Mouse (Mus musculus) hindbrain, embryonic 12.5 days (tissue): ENCODE data around the gene Cacna1e. TPM values are rescaled to one million over a fixed set of nuclear protein-coding genes. Genes with fewer than 3 reads are reported as not detected.

Experiments
- ATAC-seq: fragments of 200-750 bp; cut with Nextera tagmentation; 2 replicates; pipeline ENCODE4 v1.8.0; 2017; ENCODE audit warnings: moderate TSS enrichment; ENCODE audit not compliant: low FRiP score
- H3K27ac ChIP-seq: fragments of 300-500 bp; sonication (generic); 2 replicates; pipeline ENCODE4 v1.5.1; 2016; ENCODE audit warnings: mild to moderate bottlenecking
- H3K27me3 ChIP-seq: fragments of 300-500 bp; sonication (generic); 2 replicates; pipeline ENCODE4 v1.6.1; 2016; ENCODE audit warnings: mild to moderate bottlenecking
- H3K36me3 ChIP-seq: fragments of 300-500 bp; sonication (generic); 2 replicates; pipeline ENCODE4 v1.6.1; 2016; ENCODE audit warnings: mild to moderate bottlenecking
- H3K4me1 ChIP-seq: fragments of 300-500 bp; sonication (generic); 2 replicates; pipeline ENCODE4 v1.6.1; 2016
- H3K4me2 ChIP-seq: fragments of 300-500 bp; sonication (generic); replicated peaks from 2 replicates; pipeline ENCODE4 v1.6.1; 2016; ENCODE audit warnings: mild to moderate bottlenecking
- H3K4me3 ChIP-seq: fragments of 300-500 bp; sonication (generic); 2 replicates; pipeline ENCODE4 v1.5.1; 2016; ENCODE audit warnings: mild to moderate bottlenecking
- H3K9ac ChIP-seq: fragments of 300-500 bp; sonication (generic); 2 replicates; pipeline ENCODE4 v1.6.1; 2016; ENCODE audit warnings: mild to moderate bottlenecking, moderate library complexity
- H3K9me3 ChIP-seq: fragments of 300-500 bp; sonication (generic); replicated peaks from 2 replicates; pipeline ENCODE4 v1.6.1; 2016; ENCODE audit warnings: mild to moderate bottlenecking
- WGBS: fragments of 180-500 bp; shearing (Covaris S2); methylation state at CpG from one replicate; pipeline ENCODE4 v1.1.7; 2016; 5-methylcytosine and 5-hydroxymethylcytosine counted together
- polyA plus RNA-seq: library from polyadenylated mRNA; unstranded; fragments of >200 nt; fragmentation: Nextera tagmentation; extraction: Ambion mirVana; gene quantifications from 2 replicates; pipeline ENCODE4 v1.2.1, GENCODE M21; 2016

Cacna1e gene
- polyA plus RNA-seq, 1 experiment from 2014 or later: 4.6 TPM

DNA sequence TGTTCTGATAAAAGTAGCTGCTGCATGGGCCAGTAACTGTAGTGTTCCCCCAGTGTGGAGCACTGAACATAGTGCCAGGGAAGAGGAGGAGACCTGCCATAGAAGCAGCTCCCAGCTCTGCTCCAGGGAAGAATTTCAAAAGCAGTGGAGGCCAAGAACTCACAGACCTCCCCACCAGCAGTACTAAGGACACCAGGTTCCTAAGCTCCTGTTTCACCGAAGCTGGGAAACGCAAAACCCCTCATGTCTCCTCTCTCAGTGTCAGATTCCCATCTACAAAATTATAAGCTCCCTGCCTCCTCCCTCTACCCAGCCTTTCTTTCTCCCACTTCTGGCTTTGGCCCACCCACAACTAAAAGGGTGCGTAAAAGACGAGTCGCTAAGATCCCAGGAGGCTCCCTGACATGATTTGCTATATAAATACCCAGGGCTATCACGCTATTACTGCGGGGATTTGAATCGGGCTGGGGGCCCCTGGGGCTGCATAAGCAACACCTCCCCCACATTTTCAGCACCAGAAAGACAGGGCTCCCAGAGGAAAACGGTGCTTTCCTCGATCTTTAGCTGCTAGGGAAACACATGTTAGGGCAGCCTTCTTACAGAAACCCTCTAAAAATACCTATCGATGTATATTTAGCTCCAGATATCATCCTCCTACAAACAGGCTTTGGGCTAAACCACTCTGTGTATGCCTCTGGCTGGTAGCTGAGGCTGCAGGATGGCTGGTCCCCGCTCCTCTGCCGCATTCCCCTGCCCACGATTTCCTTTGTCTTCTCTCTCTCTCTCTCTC, 195.2 kb downstream of the Cacna1e start:
- no peak for ATAC-seq
- WGBS: 39% methylated on average over 14 of the region's 14 CpGs
- Histone ChIP-seq H3K27me3 (no peaks in the 10 kb centered on the region), H3K4me1 (peaks cover 3% of the 10 kb centered on the region; the same call in 1 of the 2 replicates), H3K4me3 (no peak overlapping the region), H3K9ac (no peak overlapping the region), H3K36me3 (no peaks in the 10 kb centered on the region), H3K9me3 (no peaks in the 10 kb centered on the region), H3K27ac (no peak overlapping the region), H3K4me2 (no peak overlapping the region)

DNA sequence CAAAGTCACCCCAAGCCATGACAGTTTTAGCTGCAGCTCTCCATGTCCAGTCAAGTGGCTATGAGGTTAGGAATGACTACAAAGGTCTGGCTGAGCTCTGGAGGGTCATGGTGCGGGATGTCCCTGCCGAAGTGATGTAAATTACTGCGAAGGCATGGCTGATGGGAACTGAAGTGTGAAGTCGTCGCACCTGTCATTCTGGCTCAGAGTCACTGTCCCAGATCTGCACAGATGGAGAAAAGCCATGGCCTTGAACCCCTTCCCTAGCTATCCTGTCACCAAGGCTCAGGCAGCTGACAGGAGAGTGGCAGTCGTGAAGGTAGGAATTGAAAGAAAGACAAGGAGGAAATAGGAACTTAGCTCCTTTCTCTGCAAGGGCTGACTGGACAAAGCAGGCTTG, 197.4 kb downstream of the Cacna1e start:
- 68% methylated on average over 6 of the region's 6 CpGs for WGBS
- Histone ChIP-seq H3K9me3 (no peaks in the 10 kb centered on the region), H3K4me3 (no peak overlapping the region), H3K36me3 (no peaks in the 10 kb centered on the region), H3K4me1 (peaks cover 3% of the 10 kb centered on the region; the same call in 1 of the 2 replicates), H3K4me2 (no peak overlapping the region), H3K27ac (no peak overlapping the region), H3K9ac (no peak overlapping the region), H3K27me3 (no peaks in the 10 kb centered on the region)
- no peak for ATAC-seq

DNA sequence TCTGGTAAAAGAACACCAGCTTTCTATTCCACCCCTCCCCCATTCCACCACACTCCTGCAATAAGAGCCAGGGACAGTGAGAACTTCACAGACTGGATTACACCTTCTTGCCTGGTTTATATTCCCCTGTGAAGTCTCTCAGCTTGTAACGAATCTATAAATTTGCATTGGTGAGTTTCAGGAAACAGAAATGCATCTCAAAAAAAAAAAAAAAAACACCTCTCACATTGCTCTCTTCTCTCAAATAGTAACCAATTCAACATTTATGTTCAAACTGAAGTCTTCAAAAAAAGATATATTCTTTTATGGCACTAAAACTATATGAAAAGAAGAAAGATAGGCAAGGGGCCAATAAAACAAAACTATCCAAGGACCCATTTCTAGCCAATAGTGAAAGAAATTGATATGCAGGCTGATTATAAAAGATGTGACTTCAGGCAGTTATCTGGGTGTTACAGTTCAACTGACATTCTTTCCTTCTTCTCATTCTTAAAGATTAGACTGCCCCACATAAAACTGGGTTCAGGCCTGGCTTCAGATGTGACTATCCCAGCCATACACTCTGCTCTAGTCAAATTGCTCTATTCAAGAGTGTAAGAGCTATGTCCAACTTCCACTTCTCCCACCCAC, 200.7 kb downstream of the Cacna1e start:
- ATAC-seq: no peak
- H3K4me2 ChIP-seq: no peak overlapping the region
- H3K9ac ChIP-seq: no peak overlapping the region
- 100% methylated on average over 1 of the region's 1 CpGs for WGBS
- H3K9me3 ChIP-seq: no peaks in the 10 kb centered on the region
- no peak overlapping the region for H3K4me3 ChIP-seq
- no peak overlapping the region for H3K27ac ChIP-seq
- no peaks in the 10 kb centered on the region for H3K27me3 ChIP-seq
- H3K4me1 ChIP-seq: no peaks in the 10 kb centered on the region
- H3K36me3 ChIP-seq: no peaks in the 10 kb centered on the region

DNA sequence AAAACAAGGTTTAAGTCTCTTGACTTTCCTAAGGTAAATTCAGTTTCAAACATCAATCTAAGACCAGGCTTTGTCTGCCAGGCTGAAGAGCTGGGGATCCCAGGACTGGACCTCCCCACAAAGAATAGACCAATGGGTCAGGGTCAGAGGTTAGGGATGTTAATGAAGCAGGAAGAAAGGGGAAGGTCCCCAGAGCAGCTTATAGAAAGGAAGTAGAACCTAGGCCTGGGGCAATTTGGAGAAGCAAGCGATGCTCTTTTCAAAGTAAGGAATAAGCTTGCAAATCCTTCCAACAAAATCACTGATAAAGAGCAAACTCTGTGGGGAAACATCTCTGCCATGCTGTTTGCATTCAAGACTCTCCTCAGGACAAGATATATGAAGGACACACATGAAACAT, 205.3 kb downstream of the Cacna1e start:
- no peak overlapping the region for H3K9ac ChIP-seq
- no peaks in the 10 kb centered on the region for H3K27me3 ChIP-seq
- no peaks in the 10 kb centered on the region for H3K36me3 ChIP-seq
- no peak for ATAC-seq
- H3K4me3 ChIP-seq: no peak overlapping the region
- H3K27ac ChIP-seq: no peak overlapping the region
- WGBS: 22% methylated on average over 1 of the region's 1 CpGs
- no peak overlapping the region for H3K4me2 ChIP-seq
- no peaks in the 10 kb centered on the region for H3K9me3 ChIP-seq
- no peaks in the 10 kb centered on the region for H3K4me1 ChIP-seq

DNA sequence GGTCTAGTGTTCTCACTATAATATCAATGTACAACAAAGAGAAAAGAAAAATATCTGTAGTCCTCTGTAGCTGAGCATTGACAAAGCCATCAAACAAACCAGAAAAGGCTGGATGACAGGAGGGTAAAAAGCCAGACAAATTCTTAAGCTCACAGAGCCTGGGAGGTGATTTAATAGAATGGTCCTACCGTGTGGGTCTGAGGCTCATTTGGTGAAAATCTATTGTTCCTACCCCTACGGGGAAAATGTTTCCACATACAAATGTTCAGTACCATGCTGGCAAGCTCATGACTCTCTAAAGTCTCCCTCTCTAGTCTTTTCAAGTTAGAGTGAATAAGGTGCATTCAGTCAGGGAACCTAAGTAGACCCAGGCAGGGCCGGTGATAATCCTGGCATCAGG, 206.2 kb downstream of the Cacna1e start:
- ATAC-seq: no peak
- no peaks in the 10 kb centered on the region for H3K36me3 ChIP-seq
- no peaks in the 10 kb centered on the region for H3K4me1 ChIP-seq
- H3K4me2 ChIP-seq: no peak overlapping the region
- H3K9ac ChIP-seq: no peak overlapping the region
- WGBS: 41% methylated on average over 3 of the region's 3 CpGs
- H3K4me3 ChIP-seq: no peak overlapping the region
- H3K27me3 ChIP-seq: no peaks in the 10 kb centered on the region
- H3K9me3 ChIP-seq: no peaks in the 10 kb centered on the region
- H3K27ac ChIP-seq: no peak overlapping the region

GRCm38 (mm10) chr1:154677677-154678076, 206.6 kb downstream of the Cacna1e start:
- Histone ChIP-seq H3K27me3 (no peaks in the 10 kb centered on the region), H3K9me3 (no peaks in the 10 kb centered on the region), H3K36me3 (no peaks in the 10 kb centered on the region), H3K9ac (no peak overlapping the region), H3K4me3 (no peak overlapping the region), H3K27ac (no peak overlapping the region), H3K4me1 (no peaks in the 10 kb centered on the region), H3K4me2 (no peak overlapping the region)
- ATAC-seq: no peak
- 55% methylated on average over 2 of the region's 2 CpGs for WGBS

GRCm38 (mm10) chr1:154663721-154664120, 220.6 kb downstream of the Cacna1e start:
- Histone ChIP-seq H3K9me3 (no peaks in the 10 kb centered on the region), H3K27ac (no peak overlapping the region), H3K36me3 (no peaks in the 10 kb centered on the region), H3K27me3 (no peaks in the 10 kb centered on the region), H3K4me2 (no peak overlapping the region), H3K4me1 (peaks cover 11% of the 10 kb centered on the region), H3K4me3 (no peak overlapping the region), H3K9ac (no peak overlapping the region)
- ATAC-seq: no peak

- no peak overlapping the region for H3K27ac ChIP-seq
- H3K9me3 ChIP-seq: no peaks in the 10 kb centered on the region
- WGBS: 80% methylated on average over 5 of the region's 5 CpGs
- ATAC-seq: no peak
- H3K27me3 ChIP-seq: no peaks in the 10 kb centered on the region
- no peak overlapping the region for H3K9ac ChIP-seq
- H3K36me3 ChIP-seq: no peaks in the 10 kb centered on the region
- H3K4me1 ChIP-seq: peaks cover 11% of the 10 kb centered on the region
- H3K4me2 ChIP-seq: no peak overlapping the region
- H3K4me3 ChIP-seq: no peak overlapping the region
These were observed 222.3 kb downstream of the Cacna1e start for GRCm38 (mm10) chr1:154661977-154662376.

DNA sequence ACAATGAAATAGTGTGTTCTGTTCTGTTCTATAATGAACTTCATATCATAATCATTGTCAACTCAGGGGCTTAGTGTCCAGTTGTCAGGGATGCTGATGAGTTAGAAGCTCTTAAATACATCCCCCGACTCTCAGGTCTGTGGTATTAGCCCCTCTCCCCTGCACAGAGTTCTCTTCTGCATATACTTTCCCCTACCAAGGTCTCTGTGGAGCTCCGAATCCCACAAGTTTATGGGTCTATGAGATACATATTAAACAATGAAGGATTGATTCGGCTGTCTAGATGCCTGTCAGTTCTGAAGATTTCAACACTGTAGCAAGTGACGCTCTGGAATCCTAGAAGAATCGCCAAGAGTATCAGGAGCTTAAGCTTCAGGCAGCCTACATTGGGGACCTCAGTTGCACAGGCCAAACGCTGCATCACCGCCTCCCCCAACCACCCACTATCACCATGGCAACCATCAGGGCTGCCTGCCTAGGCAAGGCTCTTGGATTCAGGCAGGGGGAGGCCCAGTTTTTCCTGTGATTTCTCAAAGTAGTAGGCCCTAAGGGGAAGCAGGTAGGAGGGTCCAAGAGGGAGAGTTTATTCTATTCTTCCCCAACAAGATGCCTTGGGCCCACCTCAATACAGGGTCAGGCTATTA, 223.0 kb downstream of the Cacna1e start:
- H3K9ac ChIP-seq: no peak overlapping the region
- no peaks in the 10 kb centered on the region for H3K27me3 ChIP-seq
- WGBS: 50% methylated on average over 7 of the region's 7 CpGs
- no peak overlapping the region for H3K27ac ChIP-seq
- H3K4me2 ChIP-seq: no peak overlapping the region
- peak; percentile 84 for ATAC-seq
- peaks cover 11% of the 10 kb centered on the region for H3K4me1 ChIP-seq
- no peaks in the 10 kb centered on the region for H3K36me3 ChIP-seq
- H3K9me3 ChIP-seq: no peaks in the 10 kb centered on the region
- H3K4me3 ChIP-seq: no peak overlapping the region

DNA sequence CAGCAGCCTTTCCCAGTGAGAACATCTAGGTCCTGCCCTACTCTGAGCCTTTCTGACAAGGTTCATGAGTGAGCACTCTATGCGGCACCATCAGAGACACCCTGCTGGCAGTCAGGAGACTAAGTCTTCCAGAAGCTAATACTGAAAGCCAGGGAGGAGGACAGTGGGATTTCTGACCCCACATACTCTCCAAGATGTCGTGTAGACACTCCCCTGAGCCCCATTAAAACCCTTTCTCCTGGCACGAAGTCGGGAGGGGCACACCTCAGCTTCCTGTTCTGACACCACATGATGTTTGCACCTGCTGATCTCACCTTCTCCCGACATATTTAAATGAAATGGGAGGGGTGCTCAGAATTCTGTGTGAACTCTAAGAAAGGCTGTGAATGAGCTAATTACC, 226.9 kb downstream of the Cacna1e start:
- ATAC-seq: no peak
- peaks cover 11% of the 10 kb centered on the region for H3K4me1 ChIP-seq
- 76% methylated on average over 5 of the region's 5 CpGs for WGBS
- no peaks in the 10 kb centered on the region for H3K9me3 ChIP-seq
- H3K36me3 ChIP-seq: no peaks in the 10 kb centered on the region
- no peaks in the 10 kb centered on the region for H3K27me3 ChIP-seq
- H3K4me2 ChIP-seq: no peak overlapping the region
- H3K9ac ChIP-seq: no peak overlapping the region
- no peak overlapping the region for H3K27ac ChIP-seq
- H3K4me3 ChIP-seq: no peak overlapping the region

DNA sequence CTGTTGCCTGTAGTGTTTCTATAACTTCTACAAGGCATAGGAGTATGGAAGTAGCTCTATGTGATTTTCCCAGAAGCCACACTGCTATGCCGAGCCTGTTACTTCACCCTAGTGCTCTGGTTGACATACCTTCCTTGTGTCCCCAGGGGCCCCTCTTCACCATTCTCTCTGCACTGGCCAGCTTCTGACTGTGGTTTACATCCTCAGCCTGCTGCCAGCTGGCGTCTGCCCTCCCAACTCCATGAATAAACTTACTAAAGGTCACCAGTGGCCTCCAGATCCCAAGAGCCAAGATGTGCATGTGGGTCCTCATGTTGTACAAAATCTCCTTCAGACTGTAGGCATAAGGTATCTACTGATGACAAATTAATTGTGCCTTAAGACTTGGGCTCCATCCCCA, 230.3 kb downstream of the Cacna1e start:
- ATAC-seq: no peak
- 68% methylated on average over 2 of the region's 2 CpGs for WGBS
- no peaks in the 10 kb centered on the region for H3K36me3 ChIP-seq
- H3K4me1 ChIP-seq: peaks cover 6% of the 10 kb centered on the region; the same call in 1 of the 2 replicates
- H3K9ac ChIP-seq: no peak overlapping the region
- no peak overlapping the region for H3K27ac ChIP-seq
- H3K4me2 ChIP-seq: no peak overlapping the region
- H3K9me3 ChIP-seq: no peaks in the 10 kb centered on the region
- H3K4me3 ChIP-seq: no peak overlapping the region
- no peaks in the 10 kb centered on the region for H3K27me3 ChIP-seq

DNA sequence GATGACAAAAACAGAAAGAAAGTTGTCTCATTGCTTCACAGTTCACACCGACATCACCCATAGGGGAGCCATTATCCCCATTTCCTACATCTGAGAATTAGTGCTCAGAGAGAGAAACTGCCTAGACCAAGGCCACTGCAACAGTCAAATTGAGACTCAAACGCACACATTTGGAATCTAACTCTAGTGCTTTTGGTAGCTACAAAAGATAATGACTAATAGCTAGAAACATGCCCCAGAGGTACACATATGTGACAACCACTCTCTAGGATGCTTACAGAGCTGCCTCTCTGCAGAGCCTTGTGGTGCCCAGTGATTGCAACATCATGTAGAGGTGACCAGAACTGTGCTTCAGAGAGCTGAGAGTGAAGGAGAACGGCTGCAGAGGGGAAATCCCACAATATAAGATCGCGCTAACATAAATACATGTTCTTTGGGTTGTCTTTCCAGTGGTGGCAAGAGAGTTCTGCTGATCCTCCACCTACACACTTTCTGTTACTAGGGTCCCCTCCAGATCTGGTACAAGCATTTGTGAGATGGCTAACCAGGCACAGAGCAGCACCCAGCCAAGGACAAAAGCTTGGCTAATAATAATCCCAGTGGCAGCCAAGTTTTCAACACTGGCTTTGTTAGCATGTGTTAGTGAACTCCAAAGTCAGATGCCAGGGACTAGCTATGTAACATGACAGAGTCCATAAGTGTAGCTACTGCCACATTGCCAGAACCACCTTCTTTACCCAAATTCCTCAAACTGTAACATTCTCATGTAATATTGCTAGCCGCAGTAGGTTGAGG, 237.9 kb downstream of the Cacna1e start:
- H3K36me3 ChIP-seq: no peaks in the 10 kb centered on the region
- ATAC-seq: no peak
- no peak overlapping the region for H3K27ac ChIP-seq
- no peak overlapping the region for H3K9ac ChIP-seq
- no peak overlapping the region for H3K4me2 ChIP-seq
- H3K9me3 ChIP-seq: no peaks in the 10 kb centered on the region
- no peaks in the 10 kb centered on the region for H3K27me3 ChIP-seq
- WGBS: 90% methylated on average over 6 of the region's 6 CpGs
- no peak overlapping the region for H3K4me3 ChIP-seq
- H3K4me1 ChIP-seq: peaks cover 3% of the 10 kb centered on the region; the same call in 1 of the 2 replicates
